Mouse (Mus musculus): ENCODE results near the gene Mitd1. TPM values are rescaled to one million over a fixed set of nuclear protein-coding genes. Genes with fewer than 3 reads are reported as not detected.

The Mitd1 gene
- polyA plus RNA-seq, 1 experiment: 6.9 TPM

- DNase-seq (ENCODE audit: low read depth): no peak
Observed at GRCm38 (mm10) chr1:37867684-37868322, 22.4 kb downstream of the Mitd1 start.

- no peak for DNase-seq (ENCODE audit: low read depth)
Observed at GRCm38 (mm10) chr1:37867056-37867455, 23.2 kb downstream of the Mitd1 start.

- DNase-seq (ENCODE audit: low read depth): no peak
Observed at GRCm38 (mm10) chr1:37866286-37866685, 23.9 kb downstream of the Mitd1 start, which contains the start of gene Tsga10. TSS of gene Tsga10 (minus strand) at chr1:37866429.

GRCm38 (mm10) chr1:37865401-37866215, 24.6 kb downstream of the Mitd1 start:
- no peak for DNase-seq (ENCODE audit: low read depth)

- peak; percentile 70 for DNase-seq (ENCODE audit: low read depth)
Observed at GRCm38 (mm10) chr1:37864511-37865400, 25.5 kb downstream of the Mitd1 start.

GRCm38 (mm10) chr1:37850696-37851095, 39.5 kb downstream of the Mitd1 start:
- DNase-seq (ENCODE audit: low read depth): no peak

GRCm38 (mm10) chr1:37846878-37847277, 43.3 kb downstream of the Mitd1 start:
- no peak for DNase-seq (ENCODE audit: low read depth)

GRCm38 (mm10) chr1:37831681-37832080, 58.5 kb downstream of the Mitd1 start:
- no peak for DNase-seq (ENCODE audit: low read depth)

Other genes starting within 250 kb of the Mitd1 start
- 26.2 and 34.8 TPM in 2 replicates for gene 2010300C02Rik, start 170.3 kb downstream of the Mitd1 start, polyA plus RNA-seq (2012; rRNA removed)
- gene Tsga10, start 24.0 kb downstream of the Mitd1 start, polyA plus RNA-seq (2012; rRNA removed): 0.99 and 1.0 TPM in 2 replicates
- 3.5 and 3.6 TPM in 2 replicates for gene Lipt1, start 18.7 kb downstream of the Mitd1 start, polyA plus RNA-seq (2012; rRNA removed)
- gene Mrpl30, start 66 bp upstream of the Mitd1 start, polyA plus RNA-seq (2012; rRNA removed): 63.1 and 94.7 TPM in 2 replicates
- gene Lyg2, start 26.1 kb upstream of the Mitd1 start, polyA plus RNA-seq (2012; rRNA removed): 0.05 and 0.19 TPM in 2 replicates
- gene Lyg1, start 67.3 kb upstream of the Mitd1 start, polyA plus RNA-seq (2012; rRNA removed): 0.32 TPM in 1 of 2 replicates, not detected in the other
- gene Txndc9, start 107.5 kb upstream of the Mitd1 start, polyA plus RNA-seq (2012; rRNA removed): 9.8 and 12.3 TPM in 2 replicates
- gene Eif5b, start 107.6 kb upstream of the Mitd1 start, polyA plus RNA-seq (2012; rRNA removed): 8.1 and 12.3 TPM in 2 replicates
- 9.5 and 10.0 TPM in 2 replicates for gene Rev1, start 239.4 kb upstream of the Mitd1 start, polyA plus RNA-seq (2012; rRNA removed)